Mouse (Mus musculus) spleen, adult 10 weeks (tissue): Measurements from ENCODE around the gene Pde4c. TPM values are rescaled to one million over a fixed set of nuclear protein-coding genes. Genes with fewer than 3 reads are reported as not detected.

Experiments used
- polyA plus RNA-seq: library from polyadenylated mRNA; stranded (reverse); fragments of 350-450 nt; fragmentation: Illumina TruSeq; extraction: RNeasy Lipid Tissue Mini Kit (QIAGEN cat#74804); gene quantifications from one replicate; pipeline ENCODE4 v1.2.3, GENCODE M21; 2015; ENCODE audit warnings: low replicate concordance; ENCODE audit not compliant: insufficient read depth

The Pde4c gene
- 0.72 TPM for polyA plus RNA-seq

DNA sequence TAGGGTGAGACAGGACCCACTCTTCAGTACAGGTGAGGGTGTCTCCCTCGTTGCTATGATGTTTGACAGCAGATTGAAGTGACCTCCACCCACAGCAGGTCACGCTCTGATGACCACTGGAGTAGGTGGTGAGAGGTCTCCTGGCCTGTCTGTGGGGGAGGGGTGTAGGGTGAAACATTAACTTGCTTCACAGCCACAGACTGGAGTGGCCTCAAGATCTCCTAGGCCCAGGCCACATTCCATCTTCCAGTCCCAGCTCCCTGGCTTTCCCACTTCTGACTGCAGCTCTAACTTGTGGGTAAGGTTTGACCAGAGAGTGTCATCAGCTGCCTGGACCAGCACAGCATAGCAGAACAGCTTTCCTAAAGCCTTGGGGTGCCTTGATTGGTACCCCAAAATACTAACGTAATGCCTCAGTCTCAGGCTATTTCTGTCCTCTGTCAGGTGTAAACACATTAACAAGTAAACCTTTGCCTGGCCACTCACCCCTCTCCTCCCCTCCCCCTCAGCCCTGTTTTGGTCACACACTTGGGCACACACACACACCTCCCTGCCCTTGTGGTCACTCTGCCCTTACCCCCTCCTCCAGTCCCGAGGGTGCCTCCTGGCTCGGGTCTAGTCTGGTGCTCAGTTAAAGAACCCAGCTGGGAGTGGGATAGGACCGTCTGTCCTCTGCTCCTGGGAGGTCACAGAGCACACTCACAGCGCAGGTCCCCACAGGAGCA is at the start of gene Pde4c:
TSS of gene Pde4c (plus strand) at position 235 of the 725 bp plus-strand sequence.

DNA sequence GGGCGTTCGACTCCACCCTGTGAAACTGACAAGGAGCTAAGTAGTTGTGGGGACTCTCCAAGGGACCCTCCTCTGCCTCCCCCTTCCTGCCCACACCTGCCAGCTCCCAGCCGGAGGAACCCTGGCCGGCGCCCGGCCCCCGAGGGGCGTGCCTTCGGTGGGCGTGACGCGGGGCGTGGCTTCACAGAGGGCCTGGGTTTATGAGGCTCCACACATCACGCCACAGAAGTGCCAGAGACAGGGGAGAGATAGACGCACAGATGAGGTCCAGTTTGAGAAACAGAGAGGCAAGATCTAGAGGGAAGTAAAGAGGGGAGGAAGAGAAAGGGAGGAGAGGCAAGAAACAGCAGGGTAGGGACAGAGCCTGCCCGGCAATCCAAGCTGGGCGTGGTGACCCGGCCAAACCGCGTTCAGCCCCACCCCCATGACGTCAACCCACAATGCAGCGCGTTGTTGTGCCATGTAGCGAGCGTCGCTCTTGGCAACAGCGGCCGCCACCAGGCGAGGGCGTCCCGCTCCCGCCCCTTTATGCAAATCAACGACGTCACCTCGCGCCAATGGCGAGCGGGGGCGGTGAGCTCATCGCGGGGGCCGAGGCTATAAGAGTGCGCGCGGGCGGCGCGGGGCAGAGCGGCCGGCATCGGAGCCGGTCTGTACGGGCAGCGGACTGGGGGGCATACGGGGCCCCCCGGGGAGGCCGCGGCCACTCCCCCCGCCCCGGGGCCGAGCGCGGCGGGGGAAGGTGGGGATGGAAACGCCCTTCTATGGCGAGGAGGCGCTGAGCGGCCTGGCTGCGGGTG is 25.0 kb upstream of the Pde4c start, which contains the start of gene Jund:
TSS of gene Jund (plus strand) at position 640 of the 800 bp plus-strand sequence.

DNA sequence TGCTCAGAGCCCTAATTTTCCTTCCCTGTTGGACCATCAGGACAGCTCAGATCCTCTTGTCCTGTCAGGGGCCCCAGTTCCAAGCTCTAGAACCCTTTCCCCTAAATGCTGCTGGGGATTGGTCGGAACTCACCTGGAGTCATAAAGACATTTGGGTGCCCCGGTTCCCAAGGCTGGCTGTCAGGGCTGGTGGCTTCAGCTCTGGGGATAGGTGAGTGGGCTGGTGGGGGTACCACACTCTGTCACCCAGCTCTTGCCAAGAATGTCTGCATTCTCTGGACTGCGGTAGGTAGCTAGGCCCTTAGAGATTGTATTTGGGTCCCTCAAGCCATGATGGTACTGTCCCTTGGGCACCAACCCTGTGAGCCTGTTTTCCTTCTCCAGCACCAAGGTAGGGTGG is 20.2 kb upstream of the Pde4c start, which contains the start of gene Iqcn:
TSS of gene Iqcn (plus strand) at position 171 of the 400 bp plus-strand sequence.

DNA sequence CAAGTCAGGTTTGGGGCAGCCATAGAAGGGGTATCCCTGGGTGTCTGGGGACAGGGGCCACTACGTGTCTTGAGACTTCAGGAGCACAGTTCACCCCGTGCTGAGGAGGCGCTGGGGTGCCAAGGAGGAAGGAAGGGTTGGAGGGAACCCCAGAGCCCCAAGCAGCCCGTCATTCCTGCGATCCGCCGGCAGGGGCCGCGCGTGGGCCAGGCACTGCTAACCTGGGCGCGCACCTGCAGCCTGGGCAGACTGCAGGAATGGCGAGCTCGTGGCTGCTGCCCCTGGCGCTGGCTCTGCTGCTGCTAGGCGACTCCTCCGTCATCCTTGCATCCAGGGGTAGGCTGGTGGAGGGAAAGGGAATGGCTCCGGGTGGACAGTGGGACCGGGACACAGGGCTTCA is 5.2 kb upstream of the Pde4c start, which contains the start of gene Gm3336:
TSS of gene Gm3336 (plus strand) at position 247 of the 400 bp plus-strand sequence.

DNA sequence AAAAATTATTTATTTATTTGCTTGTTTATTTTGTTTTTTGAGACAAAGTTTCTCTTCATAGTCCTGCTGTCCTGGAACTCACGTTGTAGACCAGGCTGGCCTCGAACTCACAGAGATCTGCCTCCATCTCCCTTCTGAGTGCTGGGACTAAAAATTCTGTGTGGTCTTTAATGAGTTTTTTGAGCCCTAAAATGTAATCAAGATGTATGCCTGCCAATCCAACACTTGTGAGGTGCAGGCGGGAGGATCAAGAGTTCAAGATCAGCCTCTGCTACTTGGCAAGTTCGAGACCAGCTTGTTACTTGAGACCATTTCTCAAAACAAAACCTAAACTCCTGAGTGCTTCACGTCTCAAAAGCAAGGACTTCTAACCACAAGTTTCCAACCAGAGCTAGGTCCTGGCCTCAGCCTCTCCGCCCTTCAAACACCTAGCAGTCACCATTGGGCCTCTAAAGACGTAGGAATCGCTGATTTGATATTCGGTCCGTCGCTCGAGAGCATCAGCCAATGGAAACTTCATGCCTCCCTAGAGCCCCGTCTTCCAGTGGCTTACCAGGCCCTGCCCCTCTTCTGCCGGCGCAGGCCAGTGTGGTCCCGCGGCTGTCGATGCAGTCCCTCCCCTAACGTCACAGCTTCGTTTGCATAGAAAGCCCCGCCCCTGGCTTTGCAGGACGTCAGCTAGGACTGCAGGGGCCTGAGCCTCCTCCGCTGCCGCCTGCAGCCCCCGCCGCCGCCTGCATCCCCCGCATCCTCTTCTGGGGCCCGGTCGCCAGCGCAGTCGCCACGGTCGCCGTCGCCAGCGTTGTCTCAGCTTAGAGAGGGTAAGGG is 30.7 kb downstream of the Pde4c start, which contains the start of gene Rab3a:
TSS of gene Rab3a (plus strand) at position 637 of the 828 bp plus-strand sequence.

DNA sequence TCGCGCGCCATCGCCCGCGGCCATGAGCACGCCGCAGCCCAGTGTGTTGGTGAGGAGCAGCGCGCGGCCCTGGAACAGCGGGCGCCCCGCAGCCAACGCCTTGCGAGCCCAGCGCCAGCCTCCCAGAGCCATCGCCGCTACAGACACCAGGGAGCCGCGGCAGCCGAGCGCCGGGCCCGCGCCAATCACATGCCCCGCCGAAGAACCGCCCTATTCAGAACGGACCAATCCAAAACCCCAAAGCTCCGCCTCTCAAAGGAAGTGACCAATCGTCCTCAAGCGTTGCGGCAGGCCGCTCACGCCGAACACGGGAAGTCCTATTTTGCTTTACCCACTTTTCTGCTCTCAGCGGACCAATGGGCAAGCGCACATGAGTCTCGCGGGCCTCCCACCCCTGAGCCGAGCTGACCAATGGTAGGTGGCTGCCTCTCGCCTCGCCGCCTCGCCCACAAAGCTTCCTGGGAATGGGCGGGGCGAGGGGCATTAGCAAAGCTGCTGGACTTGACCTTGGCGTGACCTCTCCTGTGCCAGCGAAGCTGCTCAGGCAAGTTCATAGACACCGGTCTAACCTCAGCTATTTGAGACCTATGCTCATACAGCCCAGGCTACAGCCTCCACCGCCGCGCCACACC is 37.4 kb downstream of the Pde4c start, which contains the start of gene Mpv17l2:
TSS of gene Mpv17l2 (minus strand) at position 172 of the 632 bp plus-strand sequence.

DNA sequence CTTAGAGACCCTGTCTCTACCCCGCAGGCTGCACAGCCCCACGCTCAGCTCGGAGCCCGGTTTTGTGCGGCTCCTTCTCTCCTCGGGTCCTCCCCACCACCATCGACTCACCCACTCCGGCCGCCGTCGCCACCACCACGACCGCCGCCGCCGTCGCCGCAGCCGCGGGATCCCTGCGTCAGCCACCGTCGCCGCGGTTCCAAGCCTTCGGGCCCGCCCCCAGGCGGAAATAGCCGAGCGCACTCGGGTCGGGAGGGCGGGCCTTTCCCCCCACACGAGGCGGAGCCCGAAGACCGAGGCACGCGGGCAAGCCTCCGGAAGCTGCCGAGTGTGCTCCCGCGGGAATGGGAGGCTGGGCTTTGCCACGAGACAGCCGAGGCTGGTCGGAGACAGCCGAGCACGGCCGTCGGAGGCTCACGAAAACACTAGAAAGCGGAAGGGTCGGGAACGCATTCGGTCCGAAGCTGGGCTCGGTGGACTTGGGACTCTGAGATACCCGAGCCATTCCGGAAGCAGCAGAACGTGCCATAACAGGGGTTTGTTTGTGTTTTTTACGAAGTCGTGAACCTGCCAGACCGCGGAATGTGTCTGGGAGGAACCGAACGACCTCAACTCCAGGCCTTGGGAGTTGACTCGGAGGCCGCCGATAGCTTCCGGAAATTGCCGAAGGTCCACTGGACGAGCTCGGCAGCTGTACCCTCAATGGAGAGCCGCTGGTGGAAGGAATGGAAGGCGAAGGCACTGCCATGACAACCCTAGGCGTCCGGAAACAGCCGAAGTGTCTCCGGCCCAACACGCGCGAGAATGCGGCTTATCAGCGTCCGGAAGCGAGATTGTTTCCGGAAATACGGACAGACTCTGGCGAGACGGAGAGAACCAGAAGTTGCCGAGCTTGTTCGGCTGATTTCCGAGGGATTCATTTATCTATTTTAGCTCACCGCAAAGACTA is 53.2 kb downstream of the Pde4c start, which contains the start of gene Pik3r2:
TSS of gene Pik3r2 (minus strand) at position 218 of the 949 bp plus-strand sequence.

Other genes starting within 250 kb of the Pde4c start
- 5.5 TPM for gene Klhl26, start 246.8 kb upstream of the Pde4c start, polyA plus RNA-seq
- gene Tmem59l, start 236.4 kb upstream of the Pde4c start, polyA plus RNA-seq, result not detected
- not detected for gene Crlf1, start 230.6 kb upstream of the Pde4c start, polyA plus RNA-seq
- gene Rex1bd, start 217.0 kb upstream of the Pde4c start, polyA plus RNA-seq, result 10.3 TPM
- 680 TPM for gene Uba52, start 212.9 kb upstream of the Pde4c start, polyA plus RNA-seq
- 99.1 TPM for gene Fkbp8, start 196.0 kb upstream of the Pde4c start, polyA plus RNA-seq
- gene Kxd1, start 195.8 kb upstream of the Pde4c start, polyA plus RNA-seq, result 50.0 TPM
- 10.1 TPM for gene Ell, start 184.3 kb upstream of the Pde4c start, polyA plus RNA-seq
- gene Isyna1, start 129.3 kb upstream of the Pde4c start, polyA plus RNA-seq, result 9.0 TPM
- 8.2 TPM for gene Ssbp4, start 114.8 kb upstream of the Pde4c start, polyA plus RNA-seq
- gene Lrrc25, start 107.6 kb upstream of the Pde4c start, polyA plus RNA-seq, result 13.8 TPM
- not detected for gene Gdf15, start 91.3 kb upstream of the Pde4c start, polyA plus RNA-seq
- gene Pgpep1, start 63.3 kb upstream of the Pde4c start, polyA plus RNA-seq, result 5.5 TPM
- gene Lsm4, start 50.5 kb upstream of the Pde4c start, polyA plus RNA-seq, result 21.5 TPM
- gene Jund, start 24.8 kb upstream of the Pde4c start, polyA plus RNA-seq, result 22.5 TPM
- gene Iqcn, start 20.3 kb upstream of the Pde4c start, polyA plus RNA-seq, result not detected
- 1.5 TPM for gene Gm3336, start 5.2 kb upstream of the Pde4c start, polyA plus RNA-seq
- gene Rab3a, start 31.0 kb downstream of the Pde4c start, polyA plus RNA-seq, result 4.4 TPM
- gene Mpv17l2, start 37.2 kb downstream of the Pde4c start, polyA plus RNA-seq, result 14.0 TPM
- 6.9 TPM for gene Pik3r2, start 53.0 kb downstream of the Pde4c start, polyA plus RNA-seq
- gene Mast3, start 81.3 kb downstream of the Pde4c start, polyA plus RNA-seq, result 32.4 TPM
- 1.8 TPM for gene Il12rb1, start 84.7 kb downstream of the Pde4c start, polyA plus RNA-seq
- gene Arrdc2, start 116.0 kb downstream of the Pde4c start, polyA plus RNA-seq, result 20.4 TPM
- gene Kcnn1, start 139.5 kb downstream of the Pde4c start, polyA plus RNA-seq, result 0.17 TPM
- gene Ccdc124, start 150.2 kb downstream of the Pde4c start, polyA plus RNA-seq, result 3.4 TPM
- 0.30 TPM for gene Slc5a5, start 169.0 kb downstream of the Pde4c start, polyA plus RNA-seq
- gene Rpl18a, start 173.7 kb downstream of the Pde4c start, polyA plus RNA-seq, result 1,731 TPM
- gene Map1s, start 182.2 kb downstream of the Pde4c start, polyA plus RNA-seq, result 7.1 TPM